Mouse (Mus musculus) embryonic facial prominence, embryonic 13.5 days (tissue): ENCODE results near the gene Mynn. TPM values are rescaled to one million over a fixed set of nuclear protein-coding genes. Genes with fewer than 3 reads are reported as not detected.

Experiments
- ATAC-seq: fragments of 200-750 bp; cut with Nextera tagmentation; 2 replicates; pipeline ENCODE4 v1.8.0; 2017; ENCODE audit warnings: low read depth; ENCODE audit not compliant: insufficient number of reproducible peaks, insufficient read depth, low FRiP score, low TSS enrichment
- H3K27ac ChIP-seq: fragments of 300-500 bp; sonication (generic); 2 replicates; pipeline ENCODE4 v1.5.1; 2015; ENCODE audit warnings: moderate library complexity, mild to moderate bottlenecking, inconsistent platforms
- H3K27me3 ChIP-seq: fragments of 300-500 bp; sonication (generic); 2 replicates; pipeline ENCODE4 v1.6.1; 2015; ENCODE audit warnings: mild to moderate bottlenecking, inconsistent platforms
- H3K36me3 ChIP-seq: fragments of 300-500 bp; sonication (generic); 2 replicates; pipeline ENCODE4 v1.6.1; 2015; ENCODE audit warnings: mild to moderate bottlenecking, inconsistent platforms
- H3K4me1 ChIP-seq: fragments of 300-500 bp; sonication (generic); 2 replicates; pipeline ENCODE4 v1.6.1; 2015; ENCODE audit warnings: inconsistent platforms
- H3K4me2 ChIP-seq: fragments of 300-500 bp; sonication (generic); 2 replicates; pipeline ENCODE4 v1.6.1; 2015; ENCODE audit warnings: moderate library complexity, mild to moderate bottlenecking, inconsistent platforms
- H3K4me3 ChIP-seq: fragments of 300-500 bp; sonication (generic); 2 replicates; pipeline ENCODE4 v1.5.1; 2015; ENCODE audit warnings: mild to moderate bottlenecking, inconsistent platforms
- H3K9ac ChIP-seq: fragments of 300-500 bp; sonication (generic); 2 replicates; pipeline ENCODE4 v1.6.1; 2015; ENCODE audit warnings: mild to moderate bottlenecking, inconsistent platforms
- H3K9me3 ChIP-seq: fragments of 300-500 bp; sonication (generic); 2 replicates; pipeline ENCODE4 v1.6.1; 2016; ENCODE audit warnings: inconsistent platforms
- WGBS: fragments of 180-500 bp; shearing (Covaris S2); methylation state at CpG from one replicate; pipeline ENCODE4 v1.1.7; 2015; ENCODE audit warnings: mixed read lengths; 5-methylcytosine and 5-hydroxymethylcytosine counted together
- polyA plus RNA-seq: library from polyadenylated mRNA; unstranded; fragments of >200 nt; fragmentation: Nextera tagmentation; extraction: Ambion mirVana; gene quantifications from 2 replicates; pipeline ENCODE4 v1.2.1, GENCODE M21; 2015

Gene Mynn
- polyA plus RNA-seq, 1 experiment from 2014 or later = 33.2 TPM

DNA sequence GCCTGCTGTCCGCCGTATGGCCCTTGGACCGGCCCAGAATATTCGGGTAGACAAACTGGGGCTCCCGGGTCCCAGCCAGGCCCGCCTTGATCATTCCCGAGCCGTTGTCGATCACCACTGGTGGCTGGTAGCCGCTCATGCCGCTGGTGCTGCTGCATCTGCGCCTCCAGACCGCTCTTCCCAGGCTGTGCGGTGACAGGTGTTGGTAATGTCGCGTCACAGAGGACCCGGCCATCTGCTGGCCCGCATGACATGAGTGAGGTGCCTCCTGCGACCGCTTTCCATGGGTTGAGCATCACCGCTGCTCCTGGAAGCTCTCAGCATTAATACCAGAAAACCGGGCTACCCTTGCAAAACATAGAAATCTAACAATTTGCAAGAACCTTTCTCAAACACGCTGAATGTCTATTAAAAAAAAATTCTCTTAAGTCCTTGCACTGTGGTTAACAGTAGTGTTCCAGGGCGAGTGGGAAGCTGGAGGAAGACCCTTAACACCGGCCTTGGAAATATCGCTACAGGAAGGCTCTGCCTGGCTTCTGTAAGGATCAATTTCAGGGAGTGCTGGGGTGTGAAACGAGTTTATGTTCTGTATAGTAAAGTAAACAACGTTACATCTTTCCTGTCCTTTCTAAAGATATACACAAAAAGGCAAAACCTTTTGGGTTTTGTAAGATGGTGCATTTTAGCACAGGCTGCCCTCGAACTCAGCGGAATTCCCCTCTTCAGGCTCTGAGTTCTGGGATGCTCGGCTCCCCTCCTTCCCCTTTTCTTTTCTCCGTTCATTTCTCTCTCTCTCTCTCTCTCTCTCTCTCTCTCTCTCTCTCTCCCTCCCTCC, 1.9 kb upstream of the Mynn start, which contains the start of gene Actrt3:
Gene Actrt3 (minus strand): TSS at position 229 of the 835 bp plus-strand sequence.
- H3K27ac ChIP-seq = peak within 1 kb of the TSS; percentile 64
- no peaks in the 10 kb centered on the region for H3K9me3 ChIP-seq
- H3K4me3 ChIP-seq = peak within 1 kb of the TSS; percentile 88
- H3K4me2 ChIP-seq = peak within 1 kb of the TSS; percentile 85
- under 1% methylated on average over 32 of the region's 32 CpGs for WGBS
- peaks cover 9% of the 10 kb centered on the region for H3K36me3 ChIP-seq
- H3K4me1 ChIP-seq = peaks cover 22% of the 10 kb centered on the region
- ATAC-seq = no peak
- H3K27me3 ChIP-seq = peaks cover 12% of the 10 kb centered on the region; the same call in 1 of the 2 replicates
- peak within 1 kb of the TSS; percentile 70 for H3K9ac ChIP-seq

DNA sequence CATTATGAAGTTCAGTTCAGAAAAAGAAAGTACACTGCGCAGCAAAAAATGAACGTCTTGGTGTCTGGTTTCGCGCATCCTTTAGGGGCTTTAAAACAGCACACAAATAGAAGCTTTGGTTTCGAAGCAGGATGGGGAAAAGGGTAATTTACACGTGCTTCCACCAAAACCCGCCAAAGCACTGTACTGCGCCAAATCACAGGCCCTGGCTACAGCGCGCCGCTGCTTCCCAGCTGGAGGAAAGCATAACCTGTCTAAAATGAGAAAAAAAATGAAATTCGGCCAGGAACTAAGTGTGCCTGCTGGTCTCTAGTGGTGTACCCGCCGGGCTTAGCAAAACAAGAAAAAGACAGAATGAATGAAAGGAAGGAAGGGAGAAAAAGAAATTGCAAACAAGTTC, 1.1 kb upstream of the Mynn start:
- Histone ChIP-seq H3K4me3 (peak overlapping the region; percentile 88), H3K9ac (peak overlapping the region; percentile 64), H3K27ac (peak overlapping the region; percentile 64), H3K4me1 (peaks cover 22% of the 10 kb centered on the region), H3K27me3 (peaks cover 12% of the 10 kb centered on the region; the same call in 1 of the 2 replicates), H3K4me2 (peak overlapping the region; percentile 85), H3K36me3 (peaks cover 13% of the 10 kb centered on the region), H3K9me3 (no peaks in the 10 kb centered on the region)
- WGBS = under 1% methylated on average over 14 of the region's 14 CpGs
- ATAC-seq = no peak

DNA sequence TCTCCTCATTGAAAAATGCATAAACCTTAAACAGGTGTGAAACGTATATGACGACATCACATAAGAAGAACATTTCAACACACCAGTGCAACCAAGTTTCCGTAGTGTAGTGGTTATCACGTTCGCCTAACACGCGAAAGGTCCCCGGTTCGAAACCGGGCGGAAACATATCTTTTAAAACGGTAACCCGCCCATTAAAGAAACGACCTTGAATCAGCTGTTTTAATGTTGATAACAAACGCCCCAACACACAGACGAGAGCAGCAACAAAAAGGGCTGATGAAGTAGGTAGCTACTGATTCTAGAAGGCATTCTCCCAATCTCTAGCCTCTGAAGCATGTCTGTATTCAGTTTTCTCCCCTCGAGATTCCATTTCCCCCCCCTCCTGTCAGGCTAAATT, 690 bp upstream of the Mynn start:
- peaks cover 22% of the 10 kb centered on the region for H3K4me1 ChIP-seq

DNA sequence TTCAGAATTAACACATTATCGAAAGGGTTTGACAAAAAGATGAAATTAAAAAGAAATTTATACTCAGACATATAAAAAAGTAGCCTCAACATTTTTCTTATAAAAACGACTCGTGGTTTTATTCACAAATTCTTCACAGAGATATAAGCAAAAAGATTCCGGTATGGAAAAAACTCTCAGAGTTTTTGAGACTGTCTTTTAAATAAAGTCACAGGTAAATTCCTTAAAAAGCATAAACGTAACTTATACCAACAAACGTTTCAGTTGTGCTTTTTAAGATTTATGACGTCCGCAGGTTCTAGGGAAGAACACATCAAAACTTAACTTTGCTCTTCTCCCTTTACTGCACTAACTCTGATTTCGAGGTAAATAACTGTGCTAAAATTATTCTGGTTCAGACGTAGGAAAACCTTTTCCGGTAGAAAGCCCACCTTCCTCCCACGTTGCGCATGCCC, 228 bp upstream of the Mynn start:
- Histone ChIP-seq H3K9ac (no peak overlapping the region), H3K4me3 (peak overlapping the region; percentile 88), H3K4me1 (peaks cover 22% of the 10 kb centered on the region), H3K27me3 (peaks cover 12% of the 10 kb centered on the region; the same call in 1 of the 2 replicates), H3K9me3 (no peaks in the 10 kb centered on the region), H3K36me3 (peaks cover 17% of the 10 kb centered on the region), H3K27ac (peak overlapping the region; percentile 97), H3K4me2 (peak overlapping the region; percentile 85)
- WGBS = 1% methylated on average over 13 of the region's 13 CpGs
- no peak for ATAC-seq

More for the DNA sequence above, 690 bp upstream of the Mynn start:
- Histone ChIP-seq H3K36me3 (peaks cover 14% of the 10 kb centered on the region), H3K4me2 (peak overlapping the region; percentile 85), H3K4me3 (peak overlapping the region; percentile 88), H3K27me3 (peaks cover 12% of the 10 kb centered on the region; the same call in 1 of the 2 replicates), H3K27ac (0 out of 2 replicates have a peak overlapping the region, but pooled peaks have one; percentile 39), H3K9me3 (no peaks in the 10 kb centered on the region), H3K9ac (no peak overlapping the region)
- no peak for ATAC-seq
- WGBS = under 1% methylated on average over 17 of the region's 17 CpGs

DNA sequence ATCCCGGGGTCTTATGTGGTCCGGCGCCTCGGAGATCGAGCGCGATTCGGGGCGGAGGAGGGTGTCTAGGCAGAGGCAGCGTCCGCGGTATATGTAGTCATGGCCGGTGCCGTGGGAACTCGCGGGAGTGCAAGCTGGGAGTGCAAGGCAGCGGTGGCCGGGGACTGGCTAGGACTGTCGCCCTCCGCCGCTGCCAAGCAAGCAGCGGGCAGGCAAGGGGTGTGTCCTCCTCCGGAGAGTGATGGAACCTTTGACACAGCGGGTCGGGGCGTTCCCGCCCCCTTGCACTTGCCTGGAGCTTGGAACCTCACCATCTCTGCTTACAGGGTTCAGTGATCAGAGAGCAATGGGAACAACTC, 854 bp downstream of the Mynn start:
- Histone ChIP-seq H3K36me3 (peaks cover 25% of the 10 kb centered on the region), H3K9me3 (no peaks in the 10 kb centered on the region), H3K27ac (peak overlapping the region; percentile 97), H3K9ac (peak overlapping the region; percentile 91), H3K4me1 (peaks cover 25% of the 10 kb centered on the region), H3K27me3 (peaks cover 9% of the 10 kb centered on the region; the same call in 1 of the 2 replicates), H3K4me3 (peak overlapping the region; percentile 88), H3K4me2 (peak overlapping the region; percentile 85)
- no peak; the same call in 1 of the 2 replicates for ATAC-seq
- 0% methylated on average over 27 of the region's 27 CpGs for WGBS

DNA sequence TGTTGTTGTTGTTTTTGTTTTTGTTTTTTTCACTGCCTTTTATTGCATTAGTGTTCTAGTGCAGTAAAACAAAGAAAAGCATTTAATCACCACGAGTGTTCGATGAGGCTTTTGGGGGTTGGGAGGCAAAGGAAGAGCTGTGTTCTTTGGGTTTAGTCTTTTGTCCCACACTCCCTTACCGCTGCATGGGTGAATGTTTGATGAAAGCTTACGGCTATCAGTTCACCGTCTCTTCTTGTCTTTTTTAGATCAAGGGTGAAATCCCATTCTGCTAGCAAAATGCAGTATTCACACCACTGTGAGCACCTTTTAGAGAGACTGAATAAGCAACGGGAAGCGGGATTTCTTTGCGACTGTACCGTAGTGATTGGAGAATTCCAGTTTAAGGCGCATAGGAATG, 1.4 kb downstream of the Mynn start:
- H3K9ac ChIP-seq = peak overlapping the region; percentile 91
- peak overlapping the region; percentile 88 for H3K4me3 ChIP-seq
- H3K36me3 ChIP-seq = peaks cover 29% of the 10 kb centered on the region
- peak overlapping the region; percentile 85 for H3K4me2 ChIP-seq
- ATAC-seq = no peak
- peaks cover 25% of the 10 kb centered on the region for H3K4me1 ChIP-seq
- 44% methylated on average over 10 of the region's 10 CpGs for WGBS
- 0 out of 2 replicates have a peak, but pooled peaks cover 7% of the 10 kb centered on the region for H3K27me3 ChIP-seq
- no peak overlapping the region for H3K27ac ChIP-seq
- no peaks in the 10 kb centered on the region for H3K9me3 ChIP-seq

DNA sequence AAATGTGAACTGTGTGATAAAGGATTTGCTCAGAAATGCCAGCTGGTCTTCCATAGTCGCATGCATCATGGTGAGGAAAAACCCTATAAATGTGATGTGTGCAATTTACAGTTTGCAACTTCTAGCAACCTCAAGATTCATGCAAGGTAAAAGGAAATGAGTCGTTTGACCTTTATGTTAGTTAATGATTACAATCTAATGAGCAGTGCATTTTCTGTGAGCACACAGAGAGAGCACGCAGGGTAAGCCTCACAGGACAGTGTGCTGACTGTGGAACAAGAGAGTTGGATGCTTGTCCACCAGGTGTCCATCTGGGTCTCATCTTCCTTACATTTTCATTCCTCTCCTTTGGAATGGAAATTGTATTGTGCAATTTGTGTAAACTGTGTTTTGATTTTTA, 7.1 kb downstream of the Mynn start:
- H3K4me1 ChIP-seq = peaks cover 7% of the 10 kb centered on the region; the same call in 1 of the 2 replicates
- no peaks in the 10 kb centered on the region for H3K9me3 ChIP-seq
- 88% methylated on average over 3 of the region's 3 CpGs for WGBS
- H3K27me3 ChIP-seq = no peaks in the 10 kb centered on the region
- no peak overlapping the region for H3K9ac ChIP-seq
- no peak overlapping the region for H3K27ac ChIP-seq
- H3K36me3 ChIP-seq = peaks cover 67% of the 10 kb centered on the region
- ATAC-seq = no peak
- H3K4me2 ChIP-seq = no peak overlapping the region
- no peak overlapping the region for H3K4me3 ChIP-seq

DNA sequence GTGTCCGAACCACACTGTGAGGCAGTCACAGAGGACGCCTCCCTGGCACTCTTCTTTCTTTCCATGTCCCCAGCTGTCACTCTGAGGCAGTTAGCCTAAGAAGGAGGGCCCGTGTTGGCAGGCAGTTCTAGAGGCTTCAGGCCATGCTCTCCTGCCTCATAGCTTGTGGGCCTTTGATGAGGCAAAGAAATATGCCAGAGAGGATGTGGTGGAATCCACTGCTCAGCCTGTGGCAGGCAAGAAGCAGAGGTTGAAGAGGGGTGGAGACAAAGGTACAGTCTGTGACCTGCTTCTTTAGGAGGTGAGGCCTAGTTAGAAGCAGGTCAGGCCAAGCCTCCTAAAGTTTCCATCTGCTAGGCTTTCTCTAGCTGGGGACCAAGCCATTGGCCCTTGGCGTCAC, 9.1 kb downstream of the Mynn start:
- H3K27ac ChIP-seq = no peak overlapping the region
- ATAC-seq = no peak
- no peak overlapping the region for H3K4me2 ChIP-seq
- no peak overlapping the region for H3K9ac ChIP-seq
- H3K36me3 ChIP-seq = peaks cover 70% of the 10 kb centered on the region
- no peaks in the 10 kb centered on the region for H3K27me3 ChIP-seq
- H3K4me1 ChIP-seq = peaks cover 3% of the 10 kb centered on the region; the same call in 1 of the 2 replicates
- WGBS = 89% methylated on average over 4 of the region's 4 CpGs
- H3K4me3 ChIP-seq = no peak overlapping the region
- H3K9me3 ChIP-seq = no peaks in the 10 kb centered on the region

DNA sequence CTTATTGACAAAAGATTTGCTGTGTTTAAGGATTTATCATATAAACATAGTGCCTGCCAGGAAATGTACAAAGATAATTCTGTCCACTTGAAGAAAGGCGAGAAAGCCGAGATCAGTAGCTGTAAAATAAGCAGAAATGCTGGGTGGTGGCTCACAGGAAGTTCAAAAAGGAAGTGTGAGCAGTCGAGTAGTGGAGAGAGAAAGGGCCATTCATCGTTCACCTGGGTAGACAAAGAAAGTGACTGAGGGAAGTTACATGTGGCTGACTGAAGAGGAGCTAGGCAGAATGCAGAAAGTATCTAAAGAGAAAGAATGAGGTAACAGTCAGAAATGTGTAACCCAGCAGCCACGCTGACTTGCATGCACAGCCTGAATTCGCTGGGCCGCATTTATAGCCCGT, 18.3 kb downstream of the Mynn start:
- no peak overlapping the region for H3K27ac ChIP-seq
- peaks cover 49% of the 10 kb centered on the region for H3K36me3 ChIP-seq
- ATAC-seq = no peak
- no peaks in the 10 kb centered on the region for H3K27me3 ChIP-seq
- H3K9me3 ChIP-seq = no peaks in the 10 kb centered on the region
- H3K4me3 ChIP-seq = no peak overlapping the region
- no peak overlapping the region for H3K4me2 ChIP-seq
- WGBS = 75% methylated on average over 8 of the region's 8 CpGs
- no peaks in the 10 kb centered on the region for H3K4me1 ChIP-seq
- H3K9ac ChIP-seq = no peak overlapping the region

DNA sequence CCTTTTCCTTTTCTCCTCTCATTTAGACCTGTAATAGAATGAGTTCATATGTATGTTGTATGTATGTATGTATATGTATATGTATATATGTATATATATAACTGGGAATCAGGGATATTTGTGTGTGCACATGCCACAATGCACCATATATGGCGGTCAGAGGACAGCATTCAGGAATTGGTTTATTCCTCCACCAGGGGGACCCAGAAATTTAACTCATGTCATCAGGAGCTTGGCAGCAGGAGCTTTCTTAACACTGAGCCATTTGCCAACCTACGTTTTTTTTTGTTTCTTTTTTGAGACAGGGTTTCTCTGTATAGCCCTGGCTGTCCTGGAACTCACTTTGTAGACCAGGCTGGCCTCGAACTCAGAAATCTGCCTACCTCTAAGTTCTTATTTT, 31.8 kb downstream of the Mynn start:
- no peak for ATAC-seq
- Histone ChIP-seq H3K27ac (no peak overlapping the region), H3K4me3 (no peak overlapping the region), H3K9me3 (no peaks in the 10 kb centered on the region), H3K27me3 (no peaks in the 10 kb centered on the region), H3K4me1 (no peaks in the 10 kb centered on the region), H3K36me3 (no peaks in the 10 kb centered on the region), H3K4me2 (no peak overlapping the region), H3K9ac (no peak overlapping the region)
- 57% methylated on average over 3 of the region's 3 CpGs for WGBS

DNA sequence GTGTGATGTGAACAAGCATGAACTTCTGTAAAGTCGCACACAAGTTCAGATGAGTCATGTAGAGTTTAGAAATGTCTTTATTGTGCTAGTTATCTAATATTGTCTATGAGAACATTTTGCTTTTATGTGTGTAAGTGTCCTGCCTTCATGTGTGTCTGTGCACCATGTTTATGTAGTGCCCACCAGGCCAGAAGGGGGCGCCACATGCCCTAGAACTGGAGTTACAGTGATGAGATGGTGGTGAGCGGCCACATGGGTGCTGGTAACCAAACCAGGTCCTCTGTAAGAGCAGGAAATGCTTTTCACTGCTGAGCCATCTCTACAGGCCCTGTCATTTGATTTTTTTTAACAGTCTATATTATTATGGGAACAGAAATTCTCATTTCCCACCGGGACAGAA, 33.8 kb downstream of the Mynn start:
- no peaks in the 10 kb centered on the region for H3K36me3 ChIP-seq
- no peak overlapping the region for H3K4me2 ChIP-seq
- H3K27me3 ChIP-seq = no peaks in the 10 kb centered on the region
- 82% methylated on average over 4 of the region's 4 CpGs for WGBS
- no peaks in the 10 kb centered on the region for H3K9me3 ChIP-seq
- no peak overlapping the region for H3K4me3 ChIP-seq
- no peaks in the 10 kb centered on the region for H3K4me1 ChIP-seq
- H3K9ac ChIP-seq = no peak overlapping the region
- H3K27ac ChIP-seq = no peak overlapping the region
- ATAC-seq = no peak

DNA sequence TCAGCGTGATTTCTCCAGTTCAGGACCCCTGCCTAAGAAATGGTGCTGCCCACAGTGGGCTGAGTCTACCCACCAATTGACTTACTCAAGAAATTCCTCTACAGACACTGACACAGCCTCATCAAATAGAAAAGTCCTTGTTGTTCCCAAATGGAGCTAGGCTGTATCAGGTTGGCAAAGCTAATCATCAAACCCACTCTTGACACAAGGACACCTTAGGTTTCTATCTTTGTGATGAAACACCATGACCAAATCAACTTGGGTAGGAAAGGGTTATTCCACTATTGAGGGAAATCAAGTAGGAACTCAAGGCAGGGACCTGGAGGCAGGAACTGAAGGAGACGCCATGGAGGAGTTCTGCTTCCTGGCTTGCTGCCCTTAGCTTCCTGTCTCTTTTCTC, 42.3 kb downstream of the Mynn start, which contains the start of gene Lrriq4:
Gene Lrriq4 (plus strand): TSS at position 301 of the 400 bp plus-strand sequence.
- H3K4me2 ChIP-seq = no peak within 1 kb of the TSS
- 69% methylated on average over 2 of the region's 2 CpGs for WGBS
- ATAC-seq = no peak
- H3K27ac ChIP-seq = no peak within 1 kb of the TSS
- no peaks in the 10 kb centered on the region for H3K36me3 ChIP-seq
- H3K27me3 ChIP-seq = peaks cover 17% of the 10 kb centered on the region
- no peaks in the 10 kb centered on the region for H3K9me3 ChIP-seq
- no peak within 1 kb of the TSS for H3K4me3 ChIP-seq
- H3K9ac ChIP-seq = no peak within 1 kb of the TSS
- H3K4me1 ChIP-seq = peaks cover 10% of the 10 kb centered on the region
